Mouse (Mus musculus) brain, adult 2 months (tissue): ENCODE data around the gene Tdrd7.

Source experiments
- DNase-seq: peaks from one replicate; pipeline ENCODE4 v3.0.0; 2011; ENCODE audit warnings: low read depth, low spot score

Tdrd7 gene

GRCm38 (mm10) chr4:46041761-46042504 is 76.8 kb downstream of the Tdrd7 start:
- no peak for DNase-seq

- no peak for DNase-seq
Observed at GRCm38 (mm10) chr4:46042505-46042850, 77.3 kb downstream of the Tdrd7 start.

- DNase-seq = no peak
Observed at GRCm38 (mm10) chr4:46043361-46043760, 78.2 kb downstream of the Tdrd7 start.

GRCm38 (mm10) chr4:46047971-46048370 is 82.8 kb downstream of the Tdrd7 start:
- DNase-seq = peak; percentile 61

- DNase-seq = no peak
Observed at GRCm38 (mm10) chr4:46048418-46048817, 83.3 kb downstream of the Tdrd7 start.

GRCm38 (mm10) chr4:46053323-46054107 is 88.4 kb downstream of the Tdrd7 start:
- DNase-seq = peak; percentile 76

- DNase-seq = peak; percentile 73
Observed at GRCm38 (mm10) chr4:46056163-46056562, 91.0 kb downstream of the Tdrd7 start.

- DNase-seq = peak; percentile 96
Observed at GRCm38 (mm10) chr4:46061259-46061962, 96.3 kb downstream of the Tdrd7 start.

- no peak for DNase-seq
Observed at GRCm38 (mm10) chr4:46063841-46064240, 98.7 kb downstream of the Tdrd7 start.

GRCm38 (mm10) chr4:46064263-46064662 is 99.1 kb downstream of the Tdrd7 start:
- no peak for DNase-seq

- DNase-seq = no peak
Observed at GRCm38 (mm10) chr4:46064961-46065360, 99.8 kb downstream of the Tdrd7 start.

- DNase-seq = peak; percentile 73
Observed at GRCm38 (mm10) chr4:46065695-46066340, 100.7 kb downstream of the Tdrd7 start.

GRCm38 (mm10) chr4:46068060-46068459 is 102.9 kb downstream of the Tdrd7 start:
- no peak for DNase-seq

- peak; percentile 87 for DNase-seq
Observed at GRCm38 (mm10) chr4:46068573-46068972, 103.4 kb downstream of the Tdrd7 start.

- peak; percentile 93 for DNase-seq
Observed at GRCm38 (mm10) chr4:46069851-46070482, 104.8 kb downstream of the Tdrd7 start.

- peak; percentile 73 for DNase-seq
Observed at GRCm38 (mm10) chr4:46072631-46073030, 107.5 kb downstream of the Tdrd7 start.

- DNase-seq = peak; percentile 90
Observed at GRCm38 (mm10) chr4:46073736-46074135, 108.6 kb downstream of the Tdrd7 start.

- no peak for DNase-seq
Observed at GRCm38 (mm10) chr4:46075664-46076063, 110.5 kb downstream of the Tdrd7 start.

- DNase-seq = no peak
Observed at GRCm38 (mm10) chr4:46076892-46077291, 111.8 kb downstream of the Tdrd7 start.

GRCm38 (mm10) chr4:46080261-46080660 is 115.1 kb downstream of the Tdrd7 start:
- no peak for DNase-seq

GRCm38 (mm10) chr4:46082555-46082954 is 117.4 kb downstream of the Tdrd7 start:
- DNase-seq = no peak
